Mouse (Mus musculus) cerebellum, postnatal 14 days (tissue): Measurements from ENCODE around the gene Htr2c.

ENCODE experiments used
- DNase-seq, 2 experiments: peaks; one replicate each; pipeline ENCODE4 v3.0.0; 2021; ENCODE audit warnings: mixed read lengths in 2 of 2

Htr2c gene

DNA sequence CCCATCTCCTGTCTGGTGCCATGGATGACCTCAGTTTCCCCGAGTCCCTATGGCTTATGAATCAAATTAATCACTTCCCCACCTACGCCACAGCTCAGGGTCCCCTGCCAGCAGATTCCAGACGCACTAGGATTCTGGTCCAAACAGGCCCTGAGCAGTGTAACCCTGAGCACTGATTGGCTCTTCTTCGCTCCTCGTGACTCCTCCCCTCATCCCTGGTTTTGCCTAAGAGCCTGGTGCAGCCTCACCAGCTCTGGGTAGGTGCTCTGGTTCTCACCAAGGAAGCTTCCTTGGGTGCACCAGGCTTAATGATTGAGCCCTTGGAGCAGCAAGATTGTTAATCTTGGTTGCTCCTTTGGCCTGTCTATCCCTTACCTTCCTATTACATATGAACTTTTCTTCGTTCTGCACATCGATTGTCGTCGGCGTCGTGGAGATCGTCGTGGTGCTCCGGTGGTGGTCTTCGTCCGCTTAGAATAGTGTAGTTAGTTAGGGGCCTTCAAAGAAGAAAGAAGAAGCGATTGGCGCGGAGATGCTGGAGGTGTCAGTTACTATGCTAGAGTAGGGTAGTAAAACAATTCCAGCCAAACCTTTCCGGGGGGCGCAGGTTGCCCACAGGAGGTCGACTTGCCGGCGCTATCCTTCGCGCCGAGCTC lies at the start of gene Htr2c:
Htr2c (plus strand) TSS at position 256 of the 656 bp plus-strand sequence.
- DNase-seq = peak; percentile 34 to 36

DNA sequence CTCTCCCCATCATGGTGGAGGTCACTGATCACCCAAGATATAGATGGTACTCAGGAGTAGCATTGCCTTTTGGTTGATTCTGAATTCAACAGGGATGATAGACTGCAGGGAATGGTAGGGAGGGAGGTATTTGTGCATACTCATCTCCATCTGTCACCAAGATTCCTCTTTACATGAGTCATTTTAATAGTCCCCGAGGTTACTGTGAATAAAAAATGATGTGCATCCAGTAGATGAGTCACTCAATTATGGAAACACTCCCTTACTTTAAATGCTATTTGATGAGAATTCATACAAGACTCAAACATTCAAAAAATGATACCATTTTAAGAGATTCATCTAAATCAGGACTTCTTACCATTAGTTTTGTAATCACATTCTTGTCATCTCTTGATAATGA lies 34.1 kb upstream of the Htr2c start:
- DNase-seq = no peak

GRCm38 (mm10) chrX:146936332-146936731 lies 26.0 kb upstream of the Htr2c start:
- DNase-seq = no peak

DNA sequence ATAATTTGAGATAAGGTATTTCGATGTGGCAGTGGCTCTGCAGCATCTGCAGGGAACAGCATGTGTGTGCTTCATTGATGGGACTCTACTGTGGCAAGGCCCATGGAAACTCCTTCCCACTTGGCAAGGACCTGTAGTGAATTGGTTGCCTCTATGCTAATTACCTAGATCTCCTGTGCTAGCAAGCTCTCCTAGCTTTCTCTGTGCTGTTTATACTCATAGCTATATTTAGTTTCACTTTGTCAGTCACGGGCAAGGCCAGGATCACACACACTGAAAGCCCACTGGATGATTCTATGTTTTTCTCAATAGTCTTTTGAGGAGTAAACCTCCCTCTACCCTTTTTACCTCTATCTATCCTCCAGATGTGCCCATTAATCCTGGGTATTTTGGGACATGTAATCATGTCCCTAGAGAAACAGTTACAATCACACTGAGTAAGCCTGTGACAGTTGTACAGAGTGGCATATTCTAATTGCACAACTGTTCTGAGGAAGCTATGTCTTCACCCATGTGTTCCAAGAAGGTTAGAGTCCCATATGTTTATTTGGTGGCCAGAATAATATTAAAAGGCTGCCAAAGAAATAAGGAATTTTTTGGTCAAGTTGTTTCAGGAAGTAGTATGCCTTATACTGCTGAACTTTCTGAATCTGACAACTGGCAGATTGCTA lies 16.0 kb upstream of the Htr2c start:
- no peak for DNase-seq

DNA sequence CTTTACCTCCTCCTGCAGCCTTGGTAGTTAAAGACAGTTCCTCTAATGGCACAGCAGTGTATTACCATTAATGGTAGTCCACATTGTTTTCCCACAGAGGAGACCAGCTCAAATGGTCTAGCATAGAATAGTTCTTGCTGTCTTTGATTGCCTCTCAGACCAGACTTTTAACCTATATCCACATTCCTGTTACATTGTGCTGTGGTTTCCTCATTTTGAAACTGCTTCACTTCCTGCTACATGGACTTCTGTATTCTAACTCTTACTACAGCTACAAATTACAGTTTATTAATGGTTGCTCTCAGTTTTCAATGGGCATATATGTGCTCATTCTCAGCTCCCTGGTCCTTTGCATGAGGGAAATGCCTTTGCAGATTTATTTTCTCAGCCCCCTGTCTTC lies 15.3 kb upstream of the Htr2c start:
- DNase-seq = no peak

DNA sequence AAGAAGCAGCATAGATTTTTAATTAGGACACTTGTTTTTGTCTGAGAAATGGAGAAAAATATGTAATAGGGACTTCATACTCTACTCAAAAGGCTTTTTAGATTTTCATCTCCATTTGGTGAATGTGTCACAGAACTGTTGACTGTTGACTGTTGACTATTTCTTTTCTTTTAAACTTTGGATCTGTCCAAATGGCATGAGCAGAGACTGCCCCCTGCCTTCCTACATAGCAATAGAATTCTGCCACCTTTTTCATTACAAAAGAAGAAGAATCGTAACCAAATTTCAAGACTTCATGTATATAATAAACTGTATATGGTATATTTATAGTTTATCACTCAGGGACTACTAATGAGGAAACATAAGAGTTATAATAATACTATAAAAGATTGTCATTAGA lies 3.7 kb upstream of the Htr2c start:
- no peak for DNase-seq

GRCm38 (mm10) chrX:146959960-146960359 lies 2.4 kb upstream of the Htr2c start:
- DNase-seq = peak; percentile 20 to 26

DNA sequence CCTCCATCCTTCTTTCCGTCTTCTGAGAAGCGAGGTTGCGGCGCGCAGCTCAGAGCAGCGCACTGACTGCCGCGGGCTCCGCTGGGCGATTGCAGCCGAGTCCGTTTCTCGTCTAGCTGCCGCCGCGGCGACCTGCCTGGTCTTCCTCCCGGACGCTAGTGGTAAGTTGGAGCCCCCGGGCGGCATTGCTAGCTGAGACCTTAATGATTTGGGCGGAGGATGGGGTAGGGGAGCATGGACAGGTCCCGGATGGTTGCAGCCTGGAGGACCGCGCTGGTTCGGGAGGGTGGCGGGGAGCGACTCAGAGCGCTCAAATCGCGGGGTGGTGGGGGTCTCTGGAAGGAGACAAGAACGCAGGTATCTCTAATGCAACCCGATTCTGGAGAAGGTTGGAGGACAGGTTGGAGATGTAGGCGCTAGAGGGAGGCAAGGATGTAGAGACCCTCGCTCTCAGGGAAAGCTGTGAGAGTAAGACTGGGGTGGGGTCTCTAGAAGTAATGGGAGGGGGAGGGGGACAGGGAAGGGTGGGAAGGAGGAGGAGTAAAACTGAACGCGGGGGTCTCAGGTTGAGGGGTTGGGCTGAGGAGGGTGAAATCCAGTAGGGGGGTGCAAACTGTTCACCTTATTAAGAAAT lies 718 bp downstream of the Htr2c start:
- DNase-seq = peak; percentile 32 to 41

DNA sequence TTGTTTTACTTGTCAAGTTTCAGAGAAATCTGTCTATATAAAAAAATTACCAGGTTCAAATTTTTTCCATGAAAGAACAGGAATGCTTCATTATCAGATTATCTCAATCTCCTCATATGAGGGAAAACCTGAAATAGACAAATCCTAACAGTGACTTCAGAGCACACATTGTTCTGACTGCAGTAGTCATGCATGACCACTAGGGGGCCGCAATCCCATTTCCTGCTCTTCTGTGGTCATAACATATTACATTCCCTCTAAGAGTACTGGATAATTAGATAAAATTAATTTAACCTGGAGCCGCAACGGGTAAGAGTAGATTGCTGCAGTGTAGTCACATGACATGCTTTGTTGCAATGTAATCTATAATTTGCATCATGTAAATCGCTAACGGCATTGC lies 17.6 kb downstream of the Htr2c start:
- DNase-seq = peak in 1 of 2 experiments; percentile 25

DNA sequence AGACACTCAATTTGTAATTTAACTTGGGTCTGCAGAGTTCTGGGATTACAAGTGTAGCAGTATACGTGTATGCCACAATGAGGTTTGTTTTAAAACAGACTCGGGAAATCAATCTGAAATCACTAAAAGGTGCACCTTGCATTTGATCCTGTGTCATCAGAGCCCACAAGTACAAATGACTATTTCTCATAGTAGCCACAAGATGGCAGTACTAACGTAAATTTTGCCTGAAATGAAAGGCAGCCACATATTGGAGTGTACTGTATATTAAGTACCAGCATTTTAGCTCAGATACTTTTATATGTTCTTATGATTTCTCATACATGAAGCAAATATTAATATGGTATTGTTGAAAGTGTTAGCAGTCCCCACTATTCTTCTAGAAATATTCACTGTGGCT lies 93.4 kb downstream of the Htr2c start:
- peak in 1 of 2 experiments; percentile 2 for DNase-seq

- DNase-seq = no peak
These were observed 109.3 kb downstream of the Htr2c start for GRCm38 (mm10) chrX:147071622-147072021.

DNA sequence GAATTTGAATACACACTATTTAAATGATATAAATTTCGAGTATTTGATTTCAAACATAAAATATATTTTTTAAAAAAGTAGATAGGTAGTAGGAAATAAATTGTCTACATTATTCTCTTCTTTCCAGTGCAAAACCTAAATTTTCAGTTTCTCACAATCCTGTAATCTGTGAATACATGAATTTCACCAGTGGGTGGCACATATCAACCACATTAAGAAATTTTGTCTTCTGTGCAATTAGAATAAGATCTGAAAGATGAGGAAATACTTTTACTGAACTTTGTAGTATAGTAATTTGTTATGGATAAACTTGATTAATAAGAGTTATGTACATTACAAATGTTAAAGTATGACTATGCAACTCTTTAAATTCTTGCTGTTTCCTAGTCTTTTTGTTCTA lies 156.8 kb downstream of the Htr2c start:
- DNase-seq = no peak

DNA sequence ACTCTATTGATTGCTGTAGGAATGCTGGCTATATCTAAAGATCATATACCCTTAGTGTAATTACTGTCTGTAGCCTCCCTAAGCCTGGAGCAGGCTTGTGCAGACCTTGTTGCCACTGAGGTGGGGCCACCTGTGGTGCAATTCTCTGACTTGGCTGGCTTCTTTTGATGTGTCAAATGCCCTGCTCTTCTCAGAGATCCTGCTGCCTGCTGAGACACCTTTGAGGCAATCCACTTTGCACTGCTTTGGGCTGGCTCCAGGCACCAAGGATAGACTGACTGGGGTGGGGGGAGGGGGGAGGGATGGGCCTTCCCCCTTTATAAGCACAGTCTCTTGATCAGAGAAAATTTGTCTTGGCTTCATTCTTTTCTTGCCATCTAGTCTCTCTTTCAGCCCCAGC lies 252.9 kb downstream of the Htr2c start:
- no peak for DNase-seq

DNA sequence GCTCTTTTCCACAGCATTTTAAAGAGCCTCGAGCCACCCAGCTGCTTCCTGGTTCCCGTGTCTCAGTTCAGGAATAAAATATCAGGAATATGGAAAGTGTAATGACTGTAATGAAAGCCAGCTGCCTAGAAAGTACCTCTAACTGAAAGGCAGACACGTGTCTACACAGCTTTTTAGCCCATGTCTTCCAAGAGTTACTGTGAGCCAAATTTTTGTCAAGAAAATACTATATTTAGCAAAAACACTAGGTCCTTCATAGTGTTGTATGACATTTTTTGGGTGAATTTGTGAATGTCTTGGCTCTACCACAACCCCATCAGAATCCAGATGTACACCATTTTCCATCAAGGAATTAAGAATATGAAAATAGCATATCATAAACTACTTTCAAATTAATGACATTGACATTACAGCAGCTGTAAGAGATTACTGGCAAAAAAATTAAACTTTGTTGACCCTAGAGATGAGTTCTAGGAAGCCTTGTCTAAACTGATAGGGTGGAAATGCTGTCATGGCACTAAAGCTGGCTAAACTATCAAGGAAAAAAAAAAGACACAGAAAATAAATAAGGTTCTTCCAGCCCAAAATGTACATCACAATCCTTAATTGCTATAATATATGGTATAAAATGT lies 255.2 kb downstream of the Htr2c start:
- no peak for DNase-seq

DNA sequence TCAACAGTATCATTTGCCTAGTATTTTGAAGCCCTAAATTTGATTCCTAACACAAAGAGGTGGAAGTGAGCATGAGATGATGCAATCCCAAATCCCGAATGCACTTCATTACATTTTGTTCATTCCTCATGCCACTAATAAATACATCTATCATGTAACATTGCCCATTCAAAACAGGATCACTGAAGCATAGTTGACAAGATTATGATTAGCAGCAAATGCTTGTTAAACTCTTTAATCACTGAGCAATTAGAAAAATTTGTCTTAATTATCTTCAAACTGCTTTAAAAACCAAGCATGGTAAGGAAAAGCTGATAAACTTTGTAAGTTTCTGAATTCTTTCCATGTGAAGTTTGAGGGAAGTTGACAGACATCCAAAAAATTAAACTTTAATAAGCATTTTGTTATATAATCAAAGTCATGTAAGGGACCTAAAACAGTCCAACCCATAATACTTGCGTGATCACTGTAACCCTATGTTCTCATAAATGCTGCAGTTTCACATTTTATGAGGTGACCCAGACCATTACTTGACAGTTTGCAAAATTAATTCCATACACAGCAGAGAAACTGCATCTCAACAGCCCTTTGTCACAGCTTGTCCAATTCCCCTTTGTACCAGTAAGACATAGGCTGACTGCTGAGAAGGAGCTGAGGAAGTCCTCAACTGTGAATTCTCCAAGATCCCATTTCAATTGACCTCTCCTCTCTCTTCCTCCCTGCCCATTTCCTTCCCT lies 276.7 kb downstream of the Htr2c start:
- DNase-seq = no peak
